Comparison of ENCODE assay signal across 19 mouse cellular contexts in genomic region chr15:71162097-71162496, GRCm38 (mm10).
"Had no signal": no experiment of that assay in that cellular context is flagged by ENCODE, and none has a peak within 500 bp of the region (broad histone marks: within the 10 kb centered on the region; RNA-seq: fewer than 3 reads in every experiment).

No protein-coding gene starts in this region.

- H3K27me3 ChIP-seq: limb, embryonic 12.5 days; limb, embryonic 15.5 days; midbrain, embryonic 12.5 days had no signal

- H3K4me1 ChIP-seq: limb, embryonic 12.5 days; limb, embryonic 15.5 days; midbrain, embryonic 12.5 days had no signal

- ATAC-seq: liver, postnatal 0 days; lung, postnatal 0 days had no signal

- DNase-seq: kidney, adult 18-20 months; kidney, adult 9 months; kidney, postnatal 25 days; layer of hippocampus, adult 9-11 months; left cerebral cortex, postnatal 4 days; liver, postnatal 0 days; lung, embryonic 14.5 days; right cerebral cortex, postnatal 4 days; thymus, postnatal 36 days had no signal

- H3K4me2 ChIP-seq: limb, embryonic 12.5 days; limb, embryonic 15.5 days; liver, embryonic 11.5 days; lung, embryonic 14.5 days; midbrain, embryonic 12.5 days had no signal

- H3K9me3 ChIP-seq: limb, embryonic 12.5 days; limb, embryonic 15.5 days; midbrain, embryonic 12.5 days had no signal

- H3K9ac ChIP-seq: limb, embryonic 12.5 days; limb, embryonic 15.5 days; liver, embryonic 14.5 days; liver, postnatal 0 days; lung, embryonic 14.5 days; midbrain, embryonic 12.5 days had no signal

- H3K36me3 ChIP-seq: limb, embryonic 12.5 days; limb, embryonic 15.5 days; midbrain, embryonic 12.5 days had no signal

- H3K27ac ChIP-seq: kidney, postnatal 0 days; layer of hippocampus, adult 2 months; limb, embryonic 12.5 days; limb, embryonic 15.5 days; liver, embryonic 14.5 days; macrophage; midbrain, embryonic 12.5 days; stomach, postnatal 0 days had no signal

- H3K4me3 ChIP-seq: layer of hippocampus, adult 2 months; limb, embryonic 12.5 days; limb, embryonic 15.5 days; midbrain, embryonic 12.5 days had no signal
